In genomic region chr6:91173221-91173880, GRCm38 (mm10) we compare ENCODE assay signal across 7 mouse cellular contexts. TPM values are rescaled to one million over a fixed set of nuclear protein-coding genes. Genes with fewer than 3 reads are reported as not detected.
DNase-seq lines count a peak whose midpoint lies in the region; ATAC-seq and TF ChIP-seq lines count a peak whose summit lies in the region.

No protein-coding gene starts in this region.

- no peaks in the 10 kb centered on the region for H3K9me3 ChIP-seq in MEL (replicated peaks; ENCODE audit: insufficient read depth, low read length)
- no peaks in the 10 kb centered on the region for H3K9me3 ChIP-seq in heart, embryonic 16.5 days (replicated peaks; ENCODE audit: control insufficient read depth, low read length)

- peak; percentile 80 for DNase-seq in MEL (ENCODE audit: low read depth, low spot score)
- peak; percentile 78 for DNase-seq in adrenal gland, postnatal 14 days
- DNase-seq in kidney, postnatal 25 days = peak; percentile 52 to 69
- DNase-seq in lung, postnatal 10 days = peak; percentile 83
- peak; percentile 69 to 80 for DNase-seq in right cerebral cortex, postnatal 10 days (ENCODE audit: low spot score in 2 of 2)

- H3K79me2 ChIP-seq in MEL (ENCODE audit: control insufficient read depth, insufficient read depth, low read length, poor library complexity) = no peaks in the 10 kb centered on the region

- ATAC-seq in erythroblast, adult 5-6 weeks (replicated peaks; ENCODE audit: low FRiP score, poor library complexity, severe bottlenecking) = 0 out of 2 replicates have a peak, but pooled peaks have one; percentile 32
- ATAC-seq in heart, embryonic 16.5 days (replicated peaks; ENCODE audit: extremely low read depth, insufficient read depth, low FRiP score) = peak; percentile 72

- peaks cover 0 to 13% of the 10 kb centered on the region in 2 experiments; a peak in 2 of 4 replicates for H3K36me3 ChIP-seq in MEL (ENCODE audit: control insufficient read depth in 1 of 2, insufficient read depth in 2 of 2, low read length in 2 of 2)
- H3K36me3 ChIP-seq in heart, embryonic 16.5 days (ENCODE audit: control insufficient read depth, insufficient read depth) = no peaks in the 10 kb centered on the region; the same call in 1 of the 2 replicates

- no peak for TF ChIP-seq POLR2A in MEL (IDR thresholded peaks at IDR 0.05; ENCODE audit: control insufficient read depth in 1 of 2, insufficient read depth in 1 of 2, low read depth in 1 of 2, low read length in 2 of 2, poor library complexity in 1 of 2)

- H3K9ac ChIP-seq in MEL (ENCODE audit: control insufficient read depth, low read depth, low read length, poor library complexity, severe bottlenecking) = no peak overlapping the region
- H3K9ac ChIP-seq in heart, embryonic 16.5 days (ENCODE audit: low read length) = no peak overlapping the region

- no peak for TF ChIP-seq EP300 in MEL (IDR thresholded peaks at IDR 0.05; ENCODE audit: low read depth in 1 of 2, low read length in 2 of 2)

- no peak overlapping the region for H3K27ac ChIP-seq in MEL (ENCODE audit: control insufficient read depth, low read depth, low read length)
- H3K27ac ChIP-seq in heart, embryonic 16.5 days (ENCODE audit: low read length) = no peak overlapping the region

- no peak overlapping the region for H3K4me2 ChIP-seq in heart, embryonic 16.5 days (ENCODE audit: low read depth, low read length)

- no peaks in the 10 kb centered on the region; a peak in 1 of 4 replicates for H3K27me3 ChIP-seq in MEL (ENCODE audit: control insufficient read depth in 1 of 2, insufficient read depth in 2 of 2, low read length in 2 of 2)
- H3K27me3 ChIP-seq in heart, embryonic 16.5 days (ENCODE audit: control insufficient read depth, insufficient read depth, low read length) = no peaks in the 10 kb centered on the region

- 47% methylated on average over 7 of the region's 7 CpGs for WGBS in heart, embryonic 16.5 days

- peak; percentile 51 to 74 (median 63) for TF ChIP-seq CTCF in MEL (IDR thresholded peaks at IDR 0.05 in 2 of 3, conservative IDR thresholded peaks at IDR 0.05 in 1 of 3; ENCODE audit: control insufficient read depth in 1 of 3, insufficient read depth in 1 of 3, low read depth in 2 of 3, low read length in 3 of 3, poor library complexity in 1 of 3, severe bottlenecking in 1 of 3)

- peaks cover 0 to 31% of the 10 kb centered on the region in 2 experiments; a peak in 3 of 4 replicates for H3K4me1 ChIP-seq in MEL (ENCODE audit: control insufficient read depth in 1 of 2, insufficient read depth in 2 of 2, low read length in 2 of 2)
- no peaks in the 10 kb centered on the region for H3K4me1 ChIP-seq in heart, embryonic 16.5 days (ENCODE audit: control insufficient read depth, insufficient read depth, low read length)

- H3K4me3 ChIP-seq in MEL (ENCODE audit: control insufficient read depth in 1 of 2, insufficient read depth in 1 of 2, low read depth in 2 of 2, low read length in 2 of 2) = no peak overlapping the region
- no peak overlapping the region for H3K4me3 ChIP-seq in heart, embryonic 16.5 days (ENCODE audit: low read length)

- peak; percentile 58 for TF ChIP-seq RAD21 in MEL (IDR thresholded peaks at IDR 0.05; ENCODE audit: low read depth, low read length)

TF ChIP-seq in MEL, 35 proteins besides CTCF, POLR2A, EP300 and RAD21:
- TF ChIP-seq SMC3 (IDR thresholded peaks at IDR 0.05; ENCODE audit: low read depth, low read length) = peak; percentile 72
- no peak for TF ChIP-seq E2F4 (IDR thresholded peaks at IDR 0.05; ENCODE audit: borderline replicate concordance, low read depth, low read length)
- no peak for TF ChIP-seq HCFC1 (IDR thresholded peaks at IDR 0.05; ENCODE audit: low read depth, low read length)
- no peak for TF ChIP-seq GABPA (IDR thresholded peaks at IDR 0.05; ENCODE audit: low read depth, low read length)
- no peak for TF ChIP-seq POLR2AphosphoS2 (IDR thresholded peaks at IDR 0.05; ENCODE audit: low read length)
- TF ChIP-seq CHD2 (IDR thresholded peaks at IDR 0.05; ENCODE audit: low read length) = no peak
- TF ChIP-seq UBTF (IDR thresholded peaks at IDR 0.05; ENCODE audit: borderline replicate concordance, insufficient read depth, low read depth, low read length) = no peak
- no peak for TF ChIP-seq MEF2A (IDR thresholded peaks at IDR 0.05; ENCODE audit: extremely low read depth, insufficient replicate concordance, low read depth, low read length, poor library complexity, severe bottlenecking)
- no peak for TF ChIP-seq TCF12 (IDR thresholded peaks at IDR 0.05; ENCODE audit: low read depth, low read length)
- TF ChIP-seq ZNF384 (IDR thresholded peaks at IDR 0.05; ENCODE audit: low read depth, low read length) = no peak
- TF ChIP-seq POLR2AphosphoS5 (IDR thresholded peaks at IDR 0.05; ENCODE audit: borderline replicate concordance, low read depth, low read length) = no peak
- no peak for TF ChIP-seq ELF1 (IDR thresholded peaks at IDR 0.05; ENCODE audit: low read depth, low read length)
- no peak for TF ChIP-seq TAL1 (IDR thresholded peaks at IDR 0.05; ENCODE audit: low read length)
- no peak for TF ChIP-seq MYC (IDR thresholded peaks at IDR 0.05; ENCODE audit: low read depth, low read length)
- no peak for TF ChIP-seq USF1 (IDR thresholded peaks at IDR 0.05; ENCODE audit: low read depth, low read length)
- no peak for TF ChIP-seq USF2 (IDR thresholded peaks at IDR 0.05; ENCODE audit: borderline replicate concordance in 1 of 2, insufficient read depth in 1 of 2, low read depth in 1 of 2, low read length in 2 of 2)
- no peak for TF ChIP-seq NELFE (IDR thresholded peaks at IDR 0.05; ENCODE audit: low read depth, low read length)
- TF ChIP-seq SIN3A (IDR thresholded peaks at IDR 0.05; ENCODE audit: low read length) = peak; percentile 29; the same call in 1 of the 2 replicates
- no peak for TF ChIP-seq KAT2A (conservative IDR thresholded peaks at IDR 0.05; ENCODE audit: low read depth, low read length)
- peak; percentile 38; the same call in 1 of the 2 replicates for TF ChIP-seq ZC3H11A (IDR thresholded peaks at IDR 0.05; ENCODE audit: low read depth, low read length)
- TF ChIP-seq MAFK (IDR thresholded peaks at IDR 0.05; ENCODE audit: borderline replicate concordance, low read depth, low read length) = no peak
- TF ChIP-seq CHD1 (IDR thresholded peaks at IDR 0.05; ENCODE audit: low read depth, low read length) = no peak
- no peak for TF ChIP-seq ZMIZ1 (IDR thresholded peaks at IDR 0.05; ENCODE audit: low read depth, low read length)
- no peak for TF ChIP-seq NRF1 (IDR thresholded peaks at IDR 0.05; ENCODE audit: insufficient read depth, low read depth, low read length, poor library complexity, severe bottlenecking)

RNA-seq across cellular contexts. Expression of gene Hdac11, which starts 16.9 kb away (rescaled TPM):
- total RNA-seq in MEL (2012; rRNA removed) = 2.5 and 3.3 TPM in 2 replicates
- polyA plus RNA-seq in MEL (2012; ENCODE audit: insufficient read depth in 1 of 2, insufficient read length in 2 of 2, low read depth in 1 of 2, low replicate concordance in 2 of 2, missing spikeins in 1 of 2) = 1 to 10 TPM in 1 of 2 experiments, not detected in 1; 6.0 TPM
- total RNA-seq in adrenal gland, postnatal 14 days (2021) = 6.3 and 7.4 TPM in 2 replicates
- total RNA-seq in erythroblast, adult 5-6 weeks (2015; ENCODE audit: low replicate concordance) = 3.8 TPM in 1 of 2 replicates, not detected in the other
- total RNA-seq in erythroblast, adult 5-6 weeks (2017; ENCODE audit: low replicate concordance) = 0.84 and 1.8 TPM in 2 replicates
- 10.8 and 12.4 TPM in 2 replicates for polyA plus RNA-seq in heart, embryonic 16.5 days (2015; fragmentation: Nextera tagmentation; extraction: Ambion mirVana)

RNA-seq across cellular contexts. Expression of gene Fbln2, which starts 38.9 kb away (rescaled TPM):
- total RNA-seq in MEL (2012; rRNA removed) = 2.3 and 4.4 TPM in 2 replicates
- 1 to 10 TPM in 1 of 2 experiments, not detected in 1; 1.9 TPM for polyA plus RNA-seq in MEL (2012; ENCODE audit: insufficient read depth in 1 of 2, insufficient read length in 2 of 2, low read depth in 1 of 2, low replicate concordance in 2 of 2, missing spikeins in 1 of 2)
- 32.3 and 38.2 TPM in 2 replicates for total RNA-seq in adrenal gland, postnatal 14 days (2021)
- total RNA-seq in erythroblast, adult 5-6 weeks (2015; ENCODE audit: low replicate concordance) = not detected in 2 replicates
- not detected in 2 replicates for total RNA-seq in erythroblast, adult 5-6 weeks (2017; ENCODE audit: low replicate concordance)
- polyA plus RNA-seq in heart, embryonic 16.5 days (2015; fragmentation: Nextera tagmentation; extraction: Ambion mirVana) = 158 and 162 TPM in 2 replicates

RNA-seq across cellular contexts. Expression of gene Nup210, which starts 56.7 kb away (rescaled TPM):
- total RNA-seq in MEL (2012; rRNA removed) = 46.3 and 56.7 TPM in 2 replicates
- polyA plus RNA-seq in MEL (2012; ENCODE audit: insufficient read depth in 1 of 2, insufficient read length in 2 of 2, low read depth in 1 of 2, low replicate concordance in 2 of 2, missing spikeins in 1 of 2) = 100 to 1,000 TPM in 1 of 2 experiments, 10 to 100 TPM in 1; 71.5 to 394 TPM
- 9.4 and 16.7 TPM in 2 replicates for total RNA-seq in adrenal gland, postnatal 14 days (2021)
- 45.3 and 64.8 TPM in 2 replicates for total RNA-seq in erythroblast, adult 5-6 weeks (2015; ENCODE audit: low replicate concordance)
- total RNA-seq in erythroblast, adult 5-6 weeks (2017; ENCODE audit: low replicate concordance) = 56.8 and 60.8 TPM in 2 replicates
- polyA plus RNA-seq in heart, embryonic 16.5 days (2015; fragmentation: Nextera tagmentation; extraction: Ambion mirVana) = 10.9 and 11.2 TPM in 2 replicates
